Mouse (Mus musculus) bone marrow, adult 2 months (tissue): ENCODE data around the gene Gm49380. TPM values are rescaled to one million over a fixed set of nuclear protein-coding genes. Genes with fewer than 3 reads are reported as not detected.

Source experiments
- H3K27ac ChIP-seq: fragments of 200-500 bp; 2 replicates; pipeline ENCODE4 v1.5.1; 2012; ENCODE audit warnings: low read depth, mild to moderate bottlenecking, control low read depth, inconsistent platforms, low read length; ENCODE audit not compliant: control insufficient read depth, poor library complexity, insufficient read depth
- H3K4me1 ChIP-seq: fragments of 200-500 bp; 2 replicates; pipeline ENCODE4 v1.6.1; 2011; ENCODE audit warnings: low read length; ENCODE audit not compliant: control insufficient read depth, insufficient read depth
- H3K4me3 ChIP-seq: fragments of 200-500 bp; replicated peaks from 2 replicates; pipeline ENCODE3; 2011; ENCODE audit warnings: mild to moderate bottlenecking, low read depth, low read length, control low read depth; ENCODE audit not compliant: control insufficient read depth
- CTCF ChIP-seq: fragments of 200-500 bp; IDR thresholded peaks from 2 replicates; pipeline ENCODE4 v1.5.1; 2011; ENCODE audit warnings: low read length, control low read depth; ENCODE audit not compliant: control insufficient read depth, insufficient read depth
- POLR2A ChIP-seq: fragments of 200-500 bp; IDR thresholded peaks from 2 replicates; pipeline ENCODE4 v1.6.1; 2011; ENCODE audit warnings: low read depth, mild to moderate bottlenecking, control low read depth, low read length, borderline replicate concordance; ENCODE audit not compliant: control insufficient read depth
- WGBS: fragments of 180-500 bp; shearing (Covaris S2); methylation state at CpG from one replicate; pipeline ENCODE4 v1.1.7; 2018; 5-methylcytosine and 5-hydroxymethylcytosine counted together
- polyA plus RNA-seq: library from polyadenylated mRNA; stranded (reverse); fragments of >200 nt; gene quantifications from 2 replicates; pipeline ENCODE4 v1.2.4, GENCODE M21; 2011; ENCODE audit warnings: low replicate concordance; ENCODE audit not compliant: missing spikeins, insufficient read depth, insufficient read length

The Gm49380 gene
- polyA plus RNA-seq, 1 experiment: not detected

- Histone ChIP-seq H3K4me3 (no peak overlapping the region), H3K4me1 (no peaks in the 10 kb centered on the region), H3K27ac (no peak overlapping the region)
- TF ChIP-seq POLR2A (no peak), CTCF (no peak)
- WGBS: 79% methylated on average over 4 of the region's 4 CpGs
These were observed 40.7 kb downstream of the Gm49380 start for GRCm38 (mm10) chr9:44072599-44072915.

DNA sequence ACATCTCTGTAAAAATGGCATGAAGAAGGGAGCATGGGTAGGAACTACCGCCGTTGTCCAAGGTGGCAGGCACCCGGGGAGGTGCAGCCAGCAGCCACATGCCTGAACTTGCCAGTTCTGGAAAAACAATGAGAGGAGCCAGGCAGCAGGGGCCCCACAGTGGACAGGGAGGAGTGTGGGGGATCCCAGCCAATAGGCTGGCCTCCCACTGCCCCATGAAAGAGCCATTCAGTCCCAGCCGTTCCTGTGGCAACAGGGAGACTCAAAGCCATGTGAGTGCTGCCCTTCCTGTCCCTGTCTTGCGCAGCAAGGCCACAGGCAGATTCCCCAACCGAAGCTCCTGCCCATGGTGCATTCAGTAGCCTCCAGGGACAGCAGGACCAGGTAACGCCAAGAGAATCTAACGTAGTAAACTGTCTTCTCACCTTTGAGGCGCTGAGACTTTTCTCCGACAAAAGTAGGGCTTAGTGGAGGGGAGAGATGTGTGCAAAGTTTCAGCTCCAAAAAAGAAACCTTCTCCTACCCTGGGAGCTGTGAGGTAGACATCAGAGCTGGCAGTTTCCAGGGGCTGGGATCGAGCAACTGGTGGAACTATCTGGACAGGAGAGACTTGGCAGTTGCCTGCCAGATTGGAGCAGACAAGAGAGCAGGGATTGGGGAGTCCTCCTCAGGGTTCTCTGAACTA lies 41.2 kb downstream of the Gm49380 start:
- 52% methylated on average over 11 of the region's 11 CpGs for WGBS

DNA sequence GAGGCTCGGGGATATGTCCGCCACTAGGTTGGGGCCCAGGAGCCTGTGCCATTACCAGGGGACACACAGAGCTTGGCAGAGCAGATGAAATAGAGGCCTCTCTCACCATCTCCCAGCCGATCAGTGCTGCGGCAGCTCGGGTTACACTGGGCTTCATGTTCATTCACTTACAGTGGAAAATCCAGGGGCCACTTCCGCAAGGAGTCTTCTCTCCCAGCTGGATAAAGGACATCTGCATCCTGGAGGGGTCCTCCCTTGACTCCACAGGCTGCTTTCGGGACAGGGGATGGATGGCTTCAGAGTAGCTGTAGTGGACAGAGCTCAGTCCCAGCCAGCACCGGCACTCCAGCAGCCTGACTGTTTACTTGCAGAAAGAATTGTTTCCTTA lies 42.5 kb downstream of the Gm49380 start:
- Histone ChIP-seq H3K4me1 (no peaks in the 10 kb centered on the region; the same call in 1 of the 2 replicates), H3K4me3 (no peak overlapping the region), H3K27ac (no peak overlapping the region)
- TF ChIP-seq CTCF (no peak), POLR2A (no peak)
- 75% methylated on average over 8 of the region's 8 CpGs for whole genome bisulfite sequencing

More for the DNA sequence above, 41.2 kb downstream of the Gm49380 start:
- H3K27ac ChIP-seq: no peak overlapping the region
- H3K4me3 ChIP-seq: no peak overlapping the region
- H3K4me1 ChIP-seq: no peaks in the 10 kb centered on the region
- TF ChIP-seq CTCF (no peak), POLR2A (no peak)

- no peak for TF ChIP-seq CTCF
- no peak for TF ChIP-seq POLR2A
- 78% methylated on average over 14 of the region's 14 CpGs for WGBS
- no peak overlapping the region for H3K4me3 ChIP-seq
These were observed 43.0 kb downstream of the Gm49380 start for GRCm38 (mm10) chr9:44070113-44070843.

GRCm38 (mm10) chr9:44069252-44069651 lies 44.0 kb downstream of the Gm49380 start:
- TF ChIP-seq CTCF (no peak), POLR2A (no peak)
- Histone ChIP-seq H3K27ac (no peak overlapping the region), H3K4me1 (no peaks in the 10 kb centered on the region; the same call in 1 of the 2 replicates), H3K4me3 (no peak overlapping the region)
- 78% methylated on average over 7 of the region's 7 CpGs for whole genome bisulfite sequencing

More at GRCm38 (mm10) chr9:44070113-44070843, 43.0 kb downstream of the Gm49380 start:
- Histone ChIP-seq H3K27ac (no peak overlapping the region), H3K4me1 (no peaks in the 10 kb centered on the region; the same call in 1 of the 2 replicates)

DNA sequence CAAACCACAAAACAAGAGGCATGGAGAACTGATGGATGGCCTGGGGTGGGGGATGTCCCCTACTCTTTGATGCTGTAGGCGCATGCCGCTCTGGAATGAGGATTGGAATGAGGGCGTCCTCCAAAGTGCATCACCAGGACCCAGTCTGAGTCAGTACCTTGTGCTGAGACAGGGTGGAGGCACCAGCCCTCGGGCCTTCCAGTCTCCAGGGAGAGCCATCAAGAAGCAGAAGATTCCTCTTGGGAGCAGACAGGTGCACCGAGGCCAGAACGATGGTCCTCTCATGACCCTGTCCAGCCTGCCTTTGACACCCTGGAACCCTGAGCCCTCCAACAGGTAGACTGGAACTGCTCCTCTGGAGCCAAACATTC lies 45.4 kb downstream of the Gm49380 start:
- H3K27ac ChIP-seq: no peak overlapping the region
- TF ChIP-seq POLR2A (no peak), CTCF (no peak)
- H3K4me1 ChIP-seq: no peaks in the 10 kb centered on the region; the same call in 1 of the 2 replicates
- H3K4me3 ChIP-seq: no peak overlapping the region
- WGBS: 80% methylated on average over 6 of the region's 6 CpGs

DNA sequence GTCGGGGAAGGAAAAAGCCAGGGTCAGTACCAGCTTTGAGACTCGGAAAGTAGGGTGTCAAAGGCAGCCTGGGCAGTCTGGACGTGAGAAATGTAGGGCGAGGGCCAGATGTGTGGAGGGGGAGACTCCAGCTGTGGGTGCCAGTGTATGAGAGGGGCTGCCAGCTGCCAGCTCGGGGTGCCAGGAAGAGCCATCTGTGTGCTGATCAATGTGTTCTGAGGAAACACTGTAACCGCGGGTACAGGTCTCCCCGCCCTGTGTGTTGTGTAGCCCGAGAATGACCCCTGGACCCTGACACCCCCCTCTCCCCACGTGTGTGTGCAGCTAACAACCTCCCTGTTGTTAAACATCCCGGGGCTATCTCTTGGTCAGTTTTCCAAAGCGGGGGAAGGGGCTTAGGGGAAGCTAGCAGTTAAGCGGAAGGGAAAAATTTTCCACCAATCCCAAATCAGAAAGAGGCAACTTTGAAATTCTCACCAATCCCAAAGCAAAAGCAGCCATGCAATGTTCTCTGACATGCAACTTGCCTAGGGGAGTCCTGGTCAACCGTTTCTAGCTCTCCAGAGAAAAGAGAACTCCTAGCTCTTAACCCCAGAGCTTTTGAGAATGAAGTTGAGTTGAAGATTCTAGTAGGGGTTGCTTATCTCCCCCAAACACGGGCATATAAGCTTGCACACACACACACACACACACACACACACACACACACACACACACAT lies 45.9 kb downstream of the Gm49380 start:
- TF ChIP-seq POLR2A (no peak), CTCF (no peak)
- Histone ChIP-seq H3K4me1 (no peaks in the 10 kb centered on the region; the same call in 1 of the 2 replicates), H3K4me3 (peak overlapping the region; percentile 65), H3K27ac (no peak overlapping the region)
- WGBS: 7% methylated on average over 15 of the region's 15 CpGs

- no peak within 1 kb of the TSS for H3K27ac ChIP-seq
- under 1% methylated on average over 38 of the region's 38 CpGs for WGBS
- TF ChIP-seq POLR2A (no peak), CTCF (peak; percentile 66; the same call in 1 of the 2 replicates)
- peak within 1 kb of the TSS; percentile 65 for H3K4me3 ChIP-seq
- no peaks in the 10 kb centered on the region; the same call in 1 of the 2 replicates for H3K4me1 ChIP-seq
These were observed 46.5 kb downstream of the Gm49380 start, which contains the start of gene Usp2 for GRCm38 (mm10) chr9:44066785-44067225. Gene Usp2 (plus strand): TSS chr9:44067021.
